Mouse (Mus musculus) midbrain, postnatal 0 days (tissue): ENCODE measurements at regions not wholly inside any gene's neighbourhood (a gene's known extent, or its start where the extent isn't known, plus 50 kb on each side); places are given as distances from the start of the nearest gene placed in this dataset.

Experiments used
- ATAC-seq: fragments of 200-750 bp; cut with Nextera tagmentation; 2 replicates; pipeline ENCODE4 v1.8.0; 2017; ENCODE audit warnings: moderate number of reproducible peaks, mild to moderate bottlenecking, moderate TSS enrichment, moderate library complexity; ENCODE audit not compliant: low FRiP score
- DNase-seq: peaks from one replicate; pipeline ENCODE4 v3.0.0-alpha.2; 2015; ENCODE audit warnings: low spot score
- H3K27ac ChIP-seq: fragments of 300-500 bp; sonication (generic); 2 replicates; pipeline ENCODE4 v1.5.1; 2014; ENCODE audit warnings: low read depth, mild to moderate bottlenecking, low read length, mixed read lengths
- H3K27me3 ChIP-seq: fragments of 300-500 bp; sonication (generic); 2 replicates; pipeline ENCODE4 v1.6.1; 2014; ENCODE audit warnings: low read length, control low read depth, mixed read lengths; ENCODE audit not compliant: insufficient read depth
- H3K36me3 ChIP-seq: fragments of 300-500 bp; sonication (generic); 2 replicates; pipeline ENCODE4 v1.6.1; 2014; ENCODE audit warnings: low read length, control low read depth, mixed read lengths; ENCODE audit not compliant: insufficient read depth
- H3K4me1 ChIP-seq: fragments of 300-500 bp; sonication (generic); 2 replicates; pipeline ENCODE4 v1.6.1; 2014; ENCODE audit warnings: mild to moderate bottlenecking, control low read depth, antibody characterized with exemption, low read length, mixed read lengths; ENCODE audit not compliant: insufficient read depth
- H3K4me2 ChIP-seq: fragments of 300-500 bp; sonication (generic); 2 replicates; pipeline ENCODE4 v1.6.1; 2014; ENCODE audit warnings: low read depth, mild to moderate bottlenecking, low read length, mixed read lengths; ENCODE audit not compliant: poor library complexity, severe bottlenecking
- H3K4me3 ChIP-seq: fragments of 300-500 bp; sonication (generic); 2 replicates; pipeline ENCODE4 v1.5.1; 2014; ENCODE audit warnings: low read depth, mild to moderate bottlenecking, low read length, moderate library complexity
- H3K9ac ChIP-seq: fragments of 300-500 bp; sonication (generic); replicated peaks from 2 replicates; pipeline ENCODE4 v1.6.1; 2014; ENCODE audit warnings: mild to moderate bottlenecking, low read length, moderate library complexity, mixed read lengths; ENCODE audit not compliant: poor library complexity, severe bottlenecking
- H3K9me3 ChIP-seq: fragments of 300-500 bp; sonication (generic); 2 replicates; pipeline ENCODE4 v1.6.1; 2016; ENCODE audit warnings: low read length, control low read depth
- CTCF ChIP-seq: IDR thresholded peaks from 2 replicates; pipeline ENCODE4 v1.5.1; 2016; ENCODE audit warnings: antibody characterized with exemption, mild to moderate bottlenecking
- WGBS: fragments of 180-500 bp; shearing (Covaris S2); extraction: QIAGEN DNeasy Blood & Tissue Kit; methylation state at CpG from one replicate; pipeline ENCODE4 v1.1.7; 2014; 5-methylcytosine and 5-hydroxymethylcytosine counted together

DNA sequence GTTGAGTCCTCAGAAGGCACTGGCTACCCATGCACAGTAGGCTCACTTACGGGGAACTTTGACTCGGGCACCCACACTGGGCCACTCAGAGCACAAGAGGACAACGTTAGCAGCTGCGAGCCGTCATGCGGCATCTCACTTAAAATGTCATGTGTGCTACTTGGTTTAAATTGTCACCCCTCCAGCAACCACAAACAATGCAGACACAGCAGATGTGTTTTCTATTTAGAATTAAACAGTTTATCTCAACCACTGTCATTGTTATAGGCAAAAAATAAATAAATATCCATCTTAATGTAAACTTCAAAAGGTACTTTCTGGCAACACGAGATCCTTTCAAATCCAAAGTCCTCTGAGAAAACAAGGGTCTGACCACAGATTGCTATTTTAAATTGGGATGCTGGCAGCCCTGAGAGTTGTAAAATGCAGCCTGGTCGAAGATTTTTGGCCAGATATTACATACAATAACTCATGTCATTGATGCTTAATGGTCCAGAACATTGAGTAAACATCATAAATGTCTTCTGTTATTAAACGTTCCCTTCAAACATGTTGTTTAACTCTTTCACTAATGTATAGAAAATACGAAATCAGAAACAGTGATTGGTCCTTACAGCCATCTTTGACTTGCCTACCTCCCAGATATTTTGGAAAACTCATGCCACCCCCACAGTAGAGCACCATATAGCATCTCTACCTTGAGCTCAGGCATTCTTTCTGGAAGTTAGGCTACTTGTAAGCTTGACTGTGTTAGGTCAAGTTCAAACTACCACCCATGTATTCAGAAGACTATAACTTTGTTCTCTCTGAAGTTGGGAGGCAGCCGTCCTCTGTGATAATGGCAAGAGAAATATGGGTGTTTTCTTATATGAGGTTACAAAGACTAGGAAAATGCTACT lies 232.8 kb upstream of the Tcf21 start:
- 88% methylated on average over 11 of the region's 11 CpGs for WGBS
- ATAC-seq (no peak), DNase-seq (no peak)
- H3K4me3 ChIP-seq = no peak overlapping the region
- no peak overlapping the region for H3K27ac ChIP-seq
- no peak overlapping the region for H3K4me2 ChIP-seq
- H3K36me3 ChIP-seq = no peaks in the 10 kb centered on the region
- H3K4me1 ChIP-seq = no peaks in the 10 kb centered on the region
- H3K27me3 ChIP-seq = no peaks in the 10 kb centered on the region
- H3K9ac ChIP-seq = no peak overlapping the region
- TF ChIP-seq CTCF = no peak
- H3K9me3 ChIP-seq = no peaks in the 10 kb centered on the region

- Histone ChIP-seq H3K4me3 (no peak overlapping the region), H3K4me1 (no peaks in the 10 kb centered on the region), H3K27me3 (no peaks in the 10 kb centered on the region), H3K27ac (no peak overlapping the region), H3K9me3 (no peaks in the 10 kb centered on the region), H3K9ac (no peak overlapping the region), H3K36me3 (no peaks in the 10 kb centered on the region), H3K4me2 (no peak overlapping the region)
- no peak for ATAC-seq
- 78% methylated on average over 3 of the region's 3 CpGs for WGBS
- no peak for TF ChIP-seq CTCF
- DNase-seq = no peak
Observed at GRCm38 (mm10) chr10:23044466-23044865, 224.5 kb upstream of the Tcf21 start.

GRCm38 (mm10) chr10:23031491-23032126 lies 211.6 kb upstream of the Tcf21 start:
- TF ChIP-seq CTCF = no peak
- H3K27ac ChIP-seq = no peak overlapping the region
- H3K4me1 ChIP-seq = no peaks in the 10 kb centered on the region
- no peak for ATAC-seq
- 73% methylated on average over 4 of the region's 4 CpGs for WGBS
- no peaks in the 10 kb centered on the region for H3K36me3 ChIP-seq
- H3K4me3 ChIP-seq = no peak overlapping the region
- no peaks in the 10 kb centered on the region for H3K27me3 ChIP-seq
- DNase-seq = no peak
- no peak overlapping the region for H3K4me2 ChIP-seq
- no peak overlapping the region for H3K9ac ChIP-seq
- H3K9me3 ChIP-seq = no peaks in the 10 kb centered on the region

DNA sequence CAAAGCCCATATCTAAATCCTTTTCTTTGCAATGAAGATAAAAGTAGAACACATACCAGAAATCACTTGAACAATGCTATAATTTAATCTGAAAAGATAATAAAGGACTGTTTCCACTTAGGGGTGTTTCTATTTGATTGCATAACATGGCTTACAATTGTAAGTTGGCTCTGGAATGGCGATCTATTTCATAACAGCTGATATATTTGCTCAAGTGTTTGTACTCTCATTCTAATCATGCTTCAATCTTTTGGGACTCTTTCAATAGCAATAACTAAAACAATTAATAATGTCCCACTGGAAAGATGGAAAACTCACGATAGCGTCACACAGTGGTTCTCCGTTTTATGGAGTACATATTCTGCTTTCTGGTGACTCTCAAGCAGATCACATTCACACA lies 208.0 kb upstream of the Tcf21 start:
- Histone ChIP-seq H3K4me1 (no peaks in the 10 kb centered on the region), H3K4me3 (no peak overlapping the region), H3K9ac (no peak overlapping the region), H3K27me3 (no peaks in the 10 kb centered on the region), H3K36me3 (no peaks in the 10 kb centered on the region), H3K4me2 (no peak overlapping the region), H3K27ac (no peak overlapping the region), H3K9me3 (no peaks in the 10 kb centered on the region)
- ATAC-seq = no peak
- no peak for TF ChIP-seq CTCF
- WGBS = 91% methylated on average over 4 of the region's 4 CpGs
- DNase-seq = no peak

GRCm38 (mm10) chr10:23017151-23017678 lies 197.2 kb upstream of the Tcf21 start:
- DNase-seq (no peak), ATAC-seq (no peak)
- no peak overlapping the region for H3K4me2 ChIP-seq
- WGBS = 80% methylated on average over 4 of the region's 4 CpGs
- H3K9me3 ChIP-seq = no peaks in the 10 kb centered on the region
- H3K4me1 ChIP-seq = no peaks in the 10 kb centered on the region
- H3K27me3 ChIP-seq = no peaks in the 10 kb centered on the region
- no peaks in the 10 kb centered on the region for H3K36me3 ChIP-seq
- no peak overlapping the region for H3K4me3 ChIP-seq
- no peak for TF ChIP-seq CTCF
- no peak overlapping the region for H3K27ac ChIP-seq
- no peak overlapping the region for H3K9ac ChIP-seq
